Mouse (Mus musculus) left cerebral cortex, adult 2 months (tissue): ENCODE measurements around the gene Zeb2. TPM values are rescaled to one million over a fixed set of nuclear protein-coding genes. Genes with fewer than 3 reads are reported as not detected.

Experiments used
- DNase-seq, 2 experiments: peaks; one replicate each; pipeline ENCODE4 v3.0.0; 2021 to 2022; ENCODE audit warnings: low spot score in 2 of 2, mixed read lengths in 1 of 2; ENCODE audit errors: extremely low spot score in 1 of 2
- H3K27ac ChIP-seq: fragments of 200-600 bp; 2 replicates; pipeline ENCODE4 v1.8.1; 2022
- H3K4me3 ChIP-seq: fragments of 200-600 bp; 2 replicates; pipeline ENCODE4 v1.8.1; 2022
- CTCF ChIP-seq: fragments of 200-600 bp; IDR thresholded peaks from 2 replicates; pipeline ENCODE4 v1.8.1; 2022; ENCODE audit warnings: antibody characterized with exemption, mild to moderate bottlenecking, moderate library complexity
- intact Hi-C: fragments of 180-260 bp; cut with DNase I; formaldehyde crosslinking; loops from one replicate; pipeline ENCODE4 v1.15.1; 2025
- microRNA-seq, 2 experiments: library from miRNA; unstranded; fragments of <30 nt; microRNA quantifications; one replicate each; pipeline ENCODE4 v1.2.0; 2021
- total RNA-seq, 2 experiments: library from RNA; stranded (reverse); gene quantifications; 2 replicates each; pipeline ENCODE4 v1.2.3; 2021

The Zeb2 gene
- total RNA-seq, 2 experiments from 2014 or later = 156 to 181 TPM

DNA sequence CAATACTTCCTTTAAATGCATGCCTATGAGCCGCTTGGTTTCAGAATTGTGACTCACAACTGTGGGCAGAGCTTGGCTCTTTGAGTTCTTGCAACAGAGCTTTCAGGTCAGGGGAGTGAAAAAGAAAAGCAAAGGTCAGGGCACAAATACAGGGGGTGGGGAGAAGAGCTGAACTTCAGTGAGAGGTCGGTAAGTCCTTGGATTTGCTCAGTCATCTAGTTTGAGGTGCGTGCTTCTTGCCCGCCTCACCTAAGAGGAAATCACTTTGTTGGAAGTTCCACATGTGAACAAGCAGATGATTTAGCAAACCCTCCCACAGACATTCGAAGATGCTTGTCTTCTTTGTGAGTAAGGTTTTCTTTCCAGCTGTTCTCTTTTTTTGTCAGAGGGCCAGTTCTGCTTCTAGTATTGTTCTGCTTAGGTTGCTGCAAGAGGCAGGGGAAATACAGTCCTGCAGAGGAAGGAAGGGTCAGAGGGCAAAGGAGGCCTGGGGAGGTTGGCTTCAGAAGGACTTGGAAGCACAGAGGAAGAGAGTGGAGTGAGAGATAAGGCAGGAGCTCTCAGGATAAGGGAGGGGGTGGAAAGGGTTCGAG is 164.3 kb downstream of the Zeb2 start:
- H3K27ac ChIP-seq = no peak overlapping the region
- no peak for TF ChIP-seq CTCF
- no peak overlapping the region for H3K4me3 ChIP-seq
- no peak for DNase-seq
- intact Hi-C loops = no loop called here

DNA sequence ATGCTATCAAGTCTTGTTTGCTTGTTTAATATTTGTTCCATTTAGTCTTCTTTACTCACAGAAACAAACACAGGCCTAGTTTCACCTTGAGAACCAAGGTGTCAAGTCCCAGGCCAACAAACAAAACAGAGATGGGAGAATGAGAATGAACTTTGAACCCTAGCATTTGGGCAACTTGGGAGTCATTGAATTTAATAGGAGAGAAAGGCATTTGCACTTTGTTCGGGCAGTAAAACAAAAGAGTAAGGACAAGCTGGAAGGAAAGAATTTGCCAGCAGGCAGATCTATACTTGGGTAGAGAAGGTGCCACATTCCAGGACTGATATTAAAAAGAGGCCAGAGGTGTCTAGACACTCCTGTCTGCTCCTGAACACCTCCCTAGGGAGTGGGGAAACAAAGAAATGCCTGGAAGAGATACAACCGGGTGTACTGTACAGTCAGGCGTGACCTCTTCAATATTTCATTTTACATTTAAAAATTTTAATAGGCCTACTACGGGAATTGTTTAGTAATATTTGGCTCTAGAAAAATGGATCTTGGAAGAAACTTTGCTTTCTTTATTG is 165.5 kb downstream of the Zeb2 start:
- Histone ChIP-seq H3K27ac (no peak overlapping the region), H3K4me3 (no peak overlapping the region)
- intact Hi-C loops = no loop called here
- DNase-seq = no peak
- no peak for TF ChIP-seq CTCF

GRCm38 (mm10) chr2:44944689-44945088 is 172.5 kb downstream of the Zeb2 start:
- TF ChIP-seq CTCF = no peak
- DNase-seq = no peak
- intact Hi-C loops = no loop called here
- Histone ChIP-seq H3K27ac (no peak overlapping the region), H3K4me3 (no peak overlapping the region)

Small RNA genes lying within 50 kb of the gene (microRNA-seq; reads per million reads assigned to microRNA genes)
- gene Mir5129 = 15.8 to 24.1 reads per million in 2 experiments

Other genes starting within 250 kb of the Zeb2 start
- gene Gtdc1, start 189.7 kb downstream of the Zeb2 start, total RNA-seq = 10 to 100 TPM; 81.9 to 89.9 TPM